Mouse (Mus musculus) small intestine, adult 2 months (tissue): Measurements from ENCODE around the gene Gal3st2. TPM values are rescaled to one million over a fixed set of nuclear protein-coding genes. Genes with fewer than 3 reads are reported as not detected.

Source experiments
- polyA plus RNA-seq: library from polyadenylated mRNA; depleted of rRNA; stranded (reverse); fragments of >200 nt; gene quantifications from 2 replicates; pipeline ENCODE4 v1.2.3, GENCODE M21; 2012; rRNA removed

The Gal3st2 gene
- polyA plus RNA-seq, 1 experiment: 113 TPM

Other genes with a start within 250 kb of the Gal3st2 start
- gene Stk25, start 202.6 kb upstream of the Gal3st2 start, polyA plus RNA-seq: 217 and 306 TPM in 2 replicates
- gene Bok, start 175.6 kb upstream of the Gal3st2 start, polyA plus RNA-seq: 57.1 and 106 TPM in 2 replicates
- gene Atg4b, start 109.8 kb upstream of the Gal3st2 start, polyA plus RNA-seq: 28.1 and 44.7 TPM in 2 replicates
- 46.0 and 63.0 TPM in 2 replicates for gene Thap4, start 106.4 kb upstream of the Gal3st2 start, polyA plus RNA-seq
- 10.2 and 14.5 TPM in 2 replicates for gene Dtymk, start 59.4 kb upstream of the Gal3st2 start, polyA plus RNA-seq
- gene Ing5, start 57.3 kb upstream of the Gal3st2 start, polyA plus RNA-seq: 1.4 and 2.9 TPM in 2 replicates
- 12.2 and 16.9 TPM in 2 replicates for gene D2hgdh, start 36.4 kb upstream of the Gal3st2 start, polyA plus RNA-seq
- gene Gal3st2b, start 57.0 kb downstream of the Gal3st2 start, polyA plus RNA-seq: 47.3 and 140 TPM in 2 replicates
- gene Gal3st2c, start 129.2 kb downstream of the Gal3st2 start, polyA plus RNA-seq: 0.09 and 0.23 TPM in 2 replicates
- gene Neu4, start 159.1 kb downstream of the Gal3st2 start, polyA plus RNA-seq: not detected in 2 replicates
- 0.34 and 1.1 TPM in 2 replicates for gene Pdcd1, start 191.2 kb downstream of the Gal3st2 start, polyA plus RNA-seq